Mouse (Mus musculus) layer of hippocampus, adult 8-10 months (tissue): ENCODE measurements around the gene Sde2. TPM values are rescaled to one million over a fixed set of nuclear protein-coding genes. Genes with fewer than 3 reads are reported as not detected.
"Not testable (repeated sequence)": the region's sequence is repeated elsewhere in the genome, so short reads cannot be mapped to it uniquely, and the experiment has no call there.

Source experiments
- DNase-seq, 2 experiments: peaks; one replicate each; pipeline ENCODE4 v3.0.0; 2022; ENCODE audit warnings: low spot score in 2 of 2
- total RNA-seq, 4 experiments: library from RNA; stranded (reverse); gene quantifications; 2 replicates each; pipeline ENCODE4 v1.2.4; 2022

The Sde2 gene
- total RNA-seq, 4 experiments from 2014 or later: 22.3 to 24.9 (median 22.6) TPM

- no peak for DNase-seq
These were observed 30.8 kb downstream of the Sde2 start for GRCm38 (mm10) chr1:180881768-180882167.

DNA sequence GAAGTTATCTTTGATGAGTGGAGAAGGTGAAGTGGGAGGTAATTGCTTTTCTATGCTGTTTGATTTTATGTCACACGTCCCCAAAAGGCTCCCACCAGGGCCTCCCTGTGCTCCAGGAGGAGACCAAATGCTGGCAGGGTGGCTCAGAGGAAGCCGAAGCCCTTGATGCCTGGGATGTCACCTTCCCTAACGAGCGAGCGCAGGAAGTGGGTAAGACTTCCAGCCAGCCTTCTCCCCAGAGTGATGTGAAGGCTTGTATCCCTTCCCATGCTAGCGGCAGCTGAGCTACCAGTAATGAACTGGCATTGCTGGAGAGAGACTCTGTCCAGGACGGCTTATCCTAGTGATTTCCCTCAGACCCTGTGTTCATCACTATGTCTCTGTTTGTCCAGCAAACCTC is 32.8 kb downstream of the Sde2 start:
- DNase-seq: no peak

- no peak for DNase-seq
These were observed 33.6 kb downstream of the Sde2 start for GRCm38 (mm10) chr1:180884484-180884883.

DNA sequence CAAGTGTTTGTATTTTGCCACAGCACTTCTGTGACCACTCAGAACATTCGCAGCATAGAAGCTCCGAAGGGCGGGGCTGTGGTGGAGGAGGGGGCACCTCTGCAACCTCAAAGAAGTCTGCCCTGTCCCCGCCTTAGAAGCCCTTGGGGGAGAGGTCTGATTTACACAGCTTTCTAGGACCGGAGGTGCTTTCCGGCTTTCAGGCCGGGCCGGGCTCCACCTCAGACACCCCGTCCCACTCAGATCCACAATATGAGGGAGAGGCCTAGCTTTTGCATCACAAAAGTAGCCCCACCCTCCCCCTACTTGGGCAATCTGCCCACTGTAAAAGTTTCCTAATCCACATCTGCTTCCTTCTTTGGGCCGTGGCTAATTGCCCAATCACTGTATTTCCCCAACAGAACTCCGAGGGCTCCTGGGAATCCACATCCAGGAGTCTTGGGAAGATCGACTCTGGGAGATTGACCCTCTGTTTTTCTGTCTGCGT is 37.7 kb downstream of the Sde2 start:
- DNase-seq: no peak

DNA sequence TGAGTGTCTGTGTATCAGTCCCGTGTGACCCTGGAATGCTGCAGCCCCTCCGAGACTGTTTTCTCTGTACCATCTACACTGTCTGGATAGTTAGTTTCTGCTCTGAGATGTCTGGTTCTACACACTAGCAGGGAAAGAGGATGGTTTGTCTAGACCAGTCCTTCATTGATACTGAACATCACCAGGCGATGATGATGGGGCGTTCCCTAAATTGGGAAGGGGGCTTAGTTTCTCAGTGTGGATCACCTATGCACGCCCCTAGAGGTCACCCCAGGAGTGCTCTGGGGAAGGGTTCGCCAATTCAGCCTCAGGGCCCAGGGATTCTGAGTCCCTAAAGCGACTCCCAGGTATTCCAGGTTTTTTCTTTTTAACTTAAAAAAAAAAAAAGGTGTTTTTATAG is 38.2 kb downstream of the Sde2 start:
- DNase-seq: no peak

- no peak for DNase-seq
These were observed 38.9 kb downstream of the Sde2 start for GRCm38 (mm10) chr1:180889841-180890240.

DNA sequence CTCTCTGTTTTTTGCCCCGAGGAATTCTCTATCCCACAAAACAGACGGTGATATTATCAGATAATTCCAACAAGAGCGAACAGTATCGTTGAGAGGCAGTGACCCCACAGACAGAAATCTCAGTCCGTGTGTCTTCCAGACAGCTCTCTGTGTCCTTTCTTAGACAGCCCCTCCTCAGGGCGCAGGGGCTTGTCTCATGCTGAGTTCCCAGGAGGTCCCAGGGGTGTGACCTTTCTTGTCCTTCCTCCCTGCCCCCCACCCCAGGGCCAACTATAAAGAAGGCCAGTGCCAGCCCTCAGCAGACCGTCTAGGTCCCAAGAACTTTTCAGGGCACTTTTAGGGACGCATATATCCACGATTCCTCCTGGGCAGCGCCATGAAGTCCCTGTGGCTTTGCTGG is 41.9 kb downstream of the Sde2 start, which contains the start of gene Lefty2:
Lefty2 (plus strand) TSS at position 301 of the 400 bp plus-strand sequence.
- DNase-seq: no peak

- not testable (repeated sequence) for DNase-seq
These were observed 43.4 kb downstream of the Sde2 start for GRCm38 (mm10) chr1:180894088-180894987.

GRCm38 (mm10) chr1:180901107-180901506 is 50.2 kb downstream of the Sde2 start:
- DNase-seq: no peak

- no peak for DNase-seq
These were observed 52.0 kb downstream of the Sde2 start for GRCm38 (mm10) chr1:180902915-180903314.

GRCm38 (mm10) chr1:180903666-180904038 is 52.7 kb downstream of the Sde2 start:
- no peak for DNase-seq

DNA sequence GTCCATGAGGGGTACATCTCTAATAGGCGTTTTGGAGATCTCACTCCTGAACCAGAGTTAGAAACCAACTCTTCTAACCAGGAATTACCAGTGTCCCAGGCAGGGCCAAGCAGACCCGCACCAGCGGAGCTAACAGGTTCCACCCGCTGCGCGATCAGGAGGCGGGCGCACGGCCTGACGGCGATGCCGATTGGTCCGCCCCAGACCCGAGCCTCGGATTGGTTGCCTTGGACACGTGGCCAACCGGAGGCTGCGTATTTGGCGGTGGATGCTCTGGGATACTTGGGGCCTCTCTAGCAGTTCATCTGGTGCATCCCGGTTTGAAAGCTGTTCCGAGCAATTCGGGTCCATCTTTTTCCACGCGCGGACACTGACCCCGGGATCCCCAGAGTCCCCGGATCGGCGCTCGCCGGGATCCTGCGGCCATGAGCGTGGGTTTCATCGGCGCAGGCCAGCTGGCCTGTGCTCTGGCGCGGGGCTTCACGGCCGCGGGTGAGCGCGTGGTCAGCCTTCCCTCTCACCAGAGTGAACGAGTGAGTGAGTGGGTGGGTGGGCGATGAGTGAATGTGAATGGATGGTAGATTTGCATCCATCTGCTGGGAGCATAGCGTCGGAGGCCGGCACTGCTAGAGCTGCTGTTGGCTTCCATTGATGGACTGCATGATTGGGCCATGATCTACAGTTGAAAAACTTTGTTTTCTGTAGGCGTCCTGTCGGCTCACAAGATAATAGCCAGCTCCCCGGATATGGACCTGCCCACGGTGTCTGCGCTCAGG is 53.3 kb downstream of the Sde2 start, which contains the start of gene Pycr2:
Pycr2 (plus strand) TSS at position 255 of the 776 bp plus-strand sequence.
- peak; percentile 91 to 94 for DNase-seq

DNA sequence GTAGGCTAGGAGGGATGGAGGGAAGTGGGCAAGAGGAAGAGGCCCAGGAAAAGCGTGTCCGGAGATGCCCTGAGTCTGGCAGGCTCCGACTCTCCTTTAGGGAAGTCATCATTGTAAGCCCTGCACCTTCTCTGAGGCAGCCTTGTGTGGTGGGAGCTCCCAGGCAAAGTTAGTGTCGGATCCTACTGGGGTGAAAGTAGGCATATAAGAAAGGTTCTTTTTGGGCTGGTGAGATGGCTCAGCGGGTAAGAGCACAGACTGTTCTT is 53.8 kb downstream of the Sde2 start:
- DNase-seq: no peak

- DNase-seq: no peak
These were observed 54.4 kb downstream of the Sde2 start for GRCm38 (mm10) chr1:180905307-180905706.

- DNase-seq: no peak
These were observed 54.9 kb downstream of the Sde2 start for GRCm38 (mm10) chr1:180905876-180906275.

GRCm38 (mm10) chr1:180906461-180907147 is 55.7 kb downstream of the Sde2 start:
- DNase-seq: no peak

GRCm38 (mm10) chr1:180911138-180911537 is 60.2 kb downstream of the Sde2 start:
- DNase-seq: no peak

DNA sequence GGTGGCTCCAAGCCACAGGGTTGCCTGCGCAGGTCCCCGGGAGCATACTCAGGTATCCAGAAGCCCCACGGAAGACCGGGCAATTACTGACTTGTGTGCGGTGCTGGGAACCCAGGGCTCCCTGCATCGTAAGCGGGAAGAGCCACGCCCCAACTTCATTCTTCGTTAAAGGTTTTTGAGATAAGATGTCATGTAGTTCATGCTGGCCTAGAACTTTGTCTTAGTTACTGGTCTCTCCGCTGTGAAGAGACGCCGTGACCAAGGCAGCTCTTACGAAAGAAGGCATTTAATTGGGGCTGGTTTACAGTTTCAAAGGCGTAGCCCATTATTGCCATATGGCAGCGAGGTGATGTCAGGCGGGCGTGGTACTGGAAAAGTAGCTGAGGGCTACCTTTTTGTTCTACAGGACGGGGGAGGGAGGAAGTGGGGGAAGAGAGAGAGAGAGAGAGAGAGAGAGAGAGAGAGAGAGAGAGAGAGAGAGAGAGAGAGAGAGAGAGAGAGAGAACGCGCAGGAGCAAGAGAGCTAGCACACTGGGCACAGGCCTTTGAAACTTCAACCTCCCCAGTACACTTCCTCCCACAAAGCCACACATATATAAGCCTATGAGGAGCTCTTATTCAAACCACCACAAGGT is 60.8 kb downstream of the Sde2 start:
- DNase-seq: no peak

DNA sequence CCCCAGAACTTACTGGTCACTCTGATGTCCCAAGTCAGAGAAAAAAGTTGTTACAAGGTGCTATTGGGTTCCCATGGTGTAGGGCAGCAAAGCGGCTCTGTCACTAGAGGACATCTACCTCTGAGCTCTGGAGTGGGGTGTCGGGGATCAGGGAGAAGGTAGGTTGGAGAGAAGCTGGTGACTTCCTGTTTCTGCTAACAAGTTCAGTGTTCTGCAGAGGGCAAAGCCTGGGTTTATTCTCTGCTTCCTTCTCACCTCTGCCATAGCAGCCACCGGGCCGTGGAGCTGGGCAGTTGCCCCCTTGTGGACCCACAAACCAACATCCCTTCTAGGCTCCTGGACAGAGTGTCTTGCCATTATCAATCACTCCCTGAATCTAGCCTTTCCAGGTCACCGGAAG is 61.9 kb downstream of the Sde2 start:
- DNase-seq: no peak

DNA sequence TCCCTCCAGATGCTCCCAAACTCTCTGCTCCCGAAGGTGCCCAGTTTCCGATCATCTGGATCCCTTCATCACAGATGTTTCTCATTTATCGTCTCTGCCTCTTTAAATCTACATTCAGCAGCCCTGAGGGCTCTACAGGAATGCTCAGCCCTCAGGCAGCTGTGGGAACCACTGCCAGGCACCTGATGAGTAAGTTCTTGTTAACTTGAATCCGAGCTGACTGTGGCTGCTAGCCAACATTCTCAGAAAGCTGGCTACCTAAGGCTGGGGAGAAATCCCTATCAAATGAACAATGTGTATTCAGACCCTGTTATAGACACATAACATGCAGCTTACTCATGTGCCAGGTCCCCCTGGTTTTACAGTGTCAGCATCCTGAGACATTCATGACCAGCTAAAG is 62.9 kb downstream of the Sde2 start:
- DNase-seq: no peak

GRCm38 (mm10) chr1:180916425-180916824 is 65.5 kb downstream of the Sde2 start:
- DNase-seq: no peak
